Mouse (Mus musculus): ENCODE measurements around the gene Rel.

DNA sequence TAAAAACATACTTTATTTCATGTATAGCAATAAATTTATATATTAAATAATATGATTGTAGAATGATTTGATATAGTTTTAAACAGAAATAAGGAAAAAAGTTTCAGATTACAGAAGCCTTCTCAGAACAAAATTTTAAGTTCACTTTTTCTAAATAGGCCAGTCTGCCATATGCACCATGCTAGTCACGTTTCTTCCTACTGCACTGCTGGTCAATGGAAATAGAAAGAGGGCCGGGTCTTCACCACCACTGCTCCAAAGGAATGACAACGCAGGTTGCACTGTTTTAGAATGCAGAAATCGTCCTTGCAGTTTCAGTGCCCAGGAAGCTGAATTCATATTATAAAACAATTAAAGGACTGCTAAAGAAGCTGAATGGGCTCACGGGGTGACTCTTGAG is 12.3 kb upstream of the Rel start:
- no peak for TF ChIP-seq CTCF (conservative IDR thresholded peaks at IDR 0.05; ENCODE audit: low read length)
- no peak for TF ChIP-seq POU5F1 (IDR thresholded peaks at IDR 0.05; ENCODE audit: borderline replicate concordance, low read length)
- TF ChIP-seq NANOG (IDR thresholded peaks at IDR 0.05; ENCODE audit: borderline replicate concordance, low read length): no peak

Data from E14TG2a.4 (cell line).